Mouse (Mus musculus): Measurements from ENCODE around the gene Defa2.
"Not testable (repeated sequence)": the region's sequence is repeated elsewhere in the genome, so short reads cannot be mapped to it uniquely, and the experiment has no call there.

The Defa2 gene

DNA sequence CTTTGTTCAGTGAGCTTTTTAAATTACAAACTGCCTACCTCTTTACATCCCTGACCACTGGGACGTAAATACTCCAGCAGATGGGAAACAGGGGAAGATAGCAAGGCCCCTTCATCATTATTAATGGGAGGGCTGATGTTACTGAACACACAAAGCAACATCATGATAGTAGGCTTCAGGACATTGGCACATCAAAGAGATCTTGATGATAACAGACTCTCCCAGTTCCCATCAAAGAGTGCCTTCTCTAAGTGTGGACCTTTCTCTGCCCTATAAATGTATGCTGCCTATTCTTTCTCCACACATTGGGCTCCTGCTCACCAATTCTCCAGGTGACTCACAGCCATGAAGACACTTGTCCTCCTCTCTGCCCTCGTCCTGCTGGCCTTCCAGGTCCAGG is at the start of gene Defa2:
Gene Defa2 (plus strand): TSS at position 301 of the 400 bp plus-strand sequence.
- DNase-seq (ENCODE audit: low spot score), result not testable (repeated sequence)

DNA sequence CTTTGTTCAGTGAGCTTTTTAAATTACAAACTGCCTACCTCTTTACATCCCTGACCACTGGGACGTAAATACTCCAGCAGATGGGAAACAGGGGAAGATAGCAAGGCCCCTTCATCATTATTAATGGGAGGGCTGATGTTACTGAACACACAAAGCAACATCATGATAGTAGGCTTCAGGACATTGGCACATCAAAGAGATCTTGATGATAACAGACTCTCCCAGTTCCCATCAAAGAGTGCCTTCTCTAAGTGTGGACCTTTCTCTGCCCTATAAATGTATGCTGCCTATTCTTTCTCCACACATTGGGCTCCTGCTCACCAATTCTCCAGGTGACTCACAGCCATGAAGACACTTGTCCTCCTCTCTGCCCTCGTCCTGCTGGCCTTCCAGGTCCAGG is 13.2 kb downstream of the Defa2 start, which contains the start of gene Defa33:
Gene Defa33 (plus strand): TSS at position 301 of the 400 bp plus-strand sequence.
- DNase-seq (ENCODE audit: low spot score), result not testable (repeated sequence)

DNA sequence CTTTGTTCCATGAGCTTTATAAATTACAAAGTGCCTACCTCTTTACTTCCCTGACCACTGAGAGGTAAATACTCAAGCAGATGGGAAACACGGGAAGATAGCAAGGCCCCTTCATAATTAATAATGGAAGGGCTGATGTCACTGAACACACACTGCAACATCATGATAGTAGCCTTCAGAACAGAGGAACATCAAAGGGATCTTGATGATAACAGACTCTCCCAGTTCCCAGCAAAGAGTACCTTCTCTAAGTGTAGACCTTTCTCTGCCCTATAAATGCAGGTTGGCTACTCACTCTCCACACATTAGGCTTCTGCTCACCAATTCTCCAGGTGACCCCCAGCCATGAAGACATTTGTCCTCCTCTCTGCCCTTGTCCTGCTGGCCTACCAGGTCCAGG is 48.8 kb downstream of the Defa2 start, which contains the start of gene Defa36:
Gene Defa36 (plus strand): TSS at position 301 of the 400 bp plus-strand sequence.
- DNase-seq (ENCODE audit: low spot score), result not testable (repeated sequence)
